Mouse (Mus musculus) liver, embryonic 12.5 days (tissue): ENCODE results near the gene Rnf152. TPM values are rescaled to one million over a fixed set of nuclear protein-coding genes. Genes with fewer than 3 reads are reported as not detected.

Experiments
- ATAC-seq: fragments of 200-750 bp; cut with Nextera tagmentation; 2 replicates; pipeline ENCODE4 v1.8.0; 2017; ENCODE audit warnings: moderate number of reproducible peaks, mild to moderate bottlenecking, moderate library complexity
- H3K27ac ChIP-seq: fragments of 300-500 bp; sonication (generic); 2 replicates; pipeline ENCODE4 v1.5.1; 2016; ENCODE audit warnings: mild to moderate bottlenecking
- H3K27me3 ChIP-seq: fragments of 300-500 bp; sonication (generic); replicated peaks from 2 replicates; pipeline ENCODE4 v1.6.1; 2016; ENCODE audit warnings: mild to moderate bottlenecking, moderate library complexity
- H3K36me3 ChIP-seq: fragments of 300-500 bp; sonication (generic); 2 replicates; pipeline ENCODE4 v1.6.1; 2016; ENCODE audit warnings: mild to moderate bottlenecking, moderate library complexity
- H3K4me1 ChIP-seq: fragments of 300-500 bp; sonication (generic); 2 replicates; pipeline ENCODE4 v1.6.1; 2016
- H3K4me2 ChIP-seq: fragments of 300-500 bp; sonication (generic); 2 replicates; pipeline ENCODE4 v1.6.1; 2016; ENCODE audit warnings: mild to moderate bottlenecking, moderate library complexity
- H3K4me3 ChIP-seq: fragments of 300-500 bp; sonication (generic); 2 replicates; pipeline ENCODE4 v1.5.1; 2016; ENCODE audit warnings: mild to moderate bottlenecking, moderate library complexity
- H3K9ac ChIP-seq: fragments of 300-500 bp; sonication (generic); 2 replicates; pipeline ENCODE4 v1.6.1; 2016; ENCODE audit warnings: mild to moderate bottlenecking, moderate library complexity
- H3K9me3 ChIP-seq: fragments of 300-500 bp; sonication (generic); replicated peaks from 2 replicates; pipeline ENCODE4 v1.6.1; 2016; ENCODE audit warnings: mild to moderate bottlenecking, moderate library complexity
- WGBS: fragments of 180-500 bp; shearing (Covaris S2); methylation state at CpG from one replicate; pipeline ENCODE4 v1.1.7; 2016; ENCODE audit not compliant: insufficient replicate concordance; 5-methylcytosine and 5-hydroxymethylcytosine counted together
- polyA plus RNA-seq: library from polyadenylated mRNA; unstranded; fragments of >200 nt; fragmentation: Nextera tagmentation; extraction: Ambion mirVana; gene quantifications from 2 replicates; pipeline ENCODE4 v1.2.1, GENCODE M21; 2016

The Rnf152 gene
- polyA plus RNA-seq, 1 experiment from 2014 or later: 0.01 TPM

- WGBS: 61% methylated on average over 4 of the region's 4 CpGs
- no peak overlapping the region for H3K27ac ChIP-seq
- no peak overlapping the region for H3K9ac ChIP-seq
Measured at GRCm38 (mm10) chr1:105337397-105337796, 19.1 kb downstream of the Rnf152 start.

GRCm38 (mm10) chr1:105336096-105336495, 20.4 kb downstream of the Rnf152 start:
- Histone ChIP-seq H3K9ac (no peak overlapping the region), H3K4me3 (no peak overlapping the region), H3K36me3 (no peaks in the 10 kb centered on the region), H3K4me2 (no peak overlapping the region), H3K27ac (no peak overlapping the region), H3K9me3 (no peaks in the 10 kb centered on the region), H3K27me3 (no peaks in the 10 kb centered on the region), H3K4me1 (no peaks in the 10 kb centered on the region)
- no peak for ATAC-seq
- 63% methylated on average over 5 of the region's 5 CpGs for WGBS

More at GRCm38 (mm10) chr1:105337397-105337796, 19.1 kb downstream of the Rnf152 start:
- no peaks in the 10 kb centered on the region for H3K36me3 ChIP-seq
- no peaks in the 10 kb centered on the region for H3K27me3 ChIP-seq
- H3K9me3 ChIP-seq: no peaks in the 10 kb centered on the region
- H3K4me1 ChIP-seq: no peaks in the 10 kb centered on the region
- H3K4me3 ChIP-seq: no peak overlapping the region
- no peak overlapping the region for H3K4me2 ChIP-seq
- ATAC-seq: no peak

- H3K9me3 ChIP-seq: no peaks in the 10 kb centered on the region
- no peaks in the 10 kb centered on the region for H3K27me3 ChIP-seq
- H3K9ac ChIP-seq: no peak overlapping the region
- H3K4me3 ChIP-seq: no peak overlapping the region
- no peaks in the 10 kb centered on the region for H3K36me3 ChIP-seq
- no peak overlapping the region for H3K27ac ChIP-seq
- H3K4me2 ChIP-seq: no peak overlapping the region
- no peaks in the 10 kb centered on the region for H3K4me1 ChIP-seq
- no peak for ATAC-seq
- 66% methylated on average over 8 of the region's 8 CpGs for WGBS
Measured at GRCm38 (mm10) chr1:105332087-105332731, 24.3 kb downstream of the Rnf152 start.

GRCm38 (mm10) chr1:105331605-105332004, 24.9 kb downstream of the Rnf152 start:
- H3K4me1 ChIP-seq: no peaks in the 10 kb centered on the region
- no peak overlapping the region for H3K4me2 ChIP-seq
- ATAC-seq: no peak
- H3K27ac ChIP-seq: no peak overlapping the region
- 56% methylated on average over 5 of the region's 5 CpGs for WGBS
- H3K27me3 ChIP-seq: no peaks in the 10 kb centered on the region
- no peak overlapping the region for H3K9ac ChIP-seq
- no peaks in the 10 kb centered on the region for H3K9me3 ChIP-seq
- H3K4me3 ChIP-seq: no peak overlapping the region
- no peaks in the 10 kb centered on the region for H3K36me3 ChIP-seq

GRCm38 (mm10) chr1:105330581-105331320, 25.8 kb downstream of the Rnf152 start:
- H3K27me3 ChIP-seq: no peaks in the 10 kb centered on the region
- H3K4me2 ChIP-seq: no peak overlapping the region
- H3K9ac ChIP-seq: no peak overlapping the region
- H3K9me3 ChIP-seq: no peaks in the 10 kb centered on the region
- H3K27ac ChIP-seq: no peak overlapping the region
- no peaks in the 10 kb centered on the region for H3K36me3 ChIP-seq
- no peak overlapping the region for H3K4me3 ChIP-seq
- no peak for ATAC-seq
- 73% methylated on average over 5 of the region's 5 CpGs for WGBS
- no peaks in the 10 kb centered on the region for H3K4me1 ChIP-seq

- H3K4me2 ChIP-seq: no peak overlapping the region
- no peaks in the 10 kb centered on the region for H3K9me3 ChIP-seq
- no peak overlapping the region for H3K27ac ChIP-seq
- H3K4me3 ChIP-seq: no peak overlapping the region
- ATAC-seq: no peak
- no peak overlapping the region for H3K9ac ChIP-seq
- 91% methylated on average over 1 of the region's 1 CpGs for WGBS
- no peaks in the 10 kb centered on the region for H3K36me3 ChIP-seq
- H3K27me3 ChIP-seq: no peaks in the 10 kb centered on the region
- no peaks in the 10 kb centered on the region for H3K4me1 ChIP-seq
Measured at GRCm38 (mm10) chr1:105327789-105328188, 28.7 kb downstream of the Rnf152 start.

GRCm38 (mm10) chr1:105324636-105325035, 31.9 kb downstream of the Rnf152 start:
- no peak overlapping the region for H3K9ac ChIP-seq
- H3K4me1 ChIP-seq: no peaks in the 10 kb centered on the region
- no peak overlapping the region for H3K4me2 ChIP-seq
- H3K27me3 ChIP-seq: no peaks in the 10 kb centered on the region
- ATAC-seq: no peak
- no peak overlapping the region for H3K4me3 ChIP-seq
- H3K27ac ChIP-seq: no peak overlapping the region
- H3K9me3 ChIP-seq: no peaks in the 10 kb centered on the region
- WGBS: 51% methylated on average over 4 of the region's 4 CpGs
- no peaks in the 10 kb centered on the region for H3K36me3 ChIP-seq

GRCm38 (mm10) chr1:105314010-105314800, 42.3 kb downstream of the Rnf152 start:
- ATAC-seq: no peak
- no peak overlapping the region for H3K4me3 ChIP-seq
- WGBS: 56% methylated on average over 3 of the region's 3 CpGs
- no peaks in the 10 kb centered on the region for H3K4me1 ChIP-seq
- no peak overlapping the region for H3K27ac ChIP-seq
- H3K36me3 ChIP-seq: no peaks in the 10 kb centered on the region
- no peaks in the 10 kb centered on the region for H3K27me3 ChIP-seq
- no peak overlapping the region for H3K4me2 ChIP-seq
- no peak overlapping the region for H3K9ac ChIP-seq
- H3K9me3 ChIP-seq: no peaks in the 10 kb centered on the region

GRCm38 (mm10) chr1:105312601-105312901, 44.0 kb downstream of the Rnf152 start:
- ATAC-seq: no peak
- no peak overlapping the region for H3K27ac ChIP-seq
- H3K9me3 ChIP-seq: no peaks in the 10 kb centered on the region
- 60% methylated on average over 2 of the region's 2 CpGs for WGBS
- H3K27me3 ChIP-seq: no peaks in the 10 kb centered on the region
- H3K4me3 ChIP-seq: no peak overlapping the region
- H3K36me3 ChIP-seq: no peaks in the 10 kb centered on the region
- no peaks in the 10 kb centered on the region for H3K4me1 ChIP-seq
- H3K4me2 ChIP-seq: no peak overlapping the region
- H3K9ac ChIP-seq: no peak overlapping the region

- Histone ChIP-seq H3K9ac (no peak overlapping the region), H3K4me3 (no peak overlapping the region), H3K4me1 (no peaks in the 10 kb centered on the region), H3K36me3 (no peaks in the 10 kb centered on the region), H3K4me2 (no peak overlapping the region), H3K27ac (no peak overlapping the region), H3K9me3 (no peaks in the 10 kb centered on the region), H3K27me3 (no peaks in the 10 kb centered on the region)
- 46% methylated on average over 1 of the region's 1 CpGs for WGBS
- ATAC-seq: no peak
Measured at GRCm38 (mm10) chr1:105311899-105312600, 44.5 kb downstream of the Rnf152 start.

- Histone ChIP-seq H3K4me1 (no peaks in the 10 kb centered on the region), H3K9me3 (0 out of 2 replicates have a peak, but pooled peaks cover 2% of the 10 kb centered on the region), H3K36me3 (no peaks in the 10 kb centered on the region), H3K4me2 (no peak overlapping the region), H3K4me3 (no peak overlapping the region), H3K27me3 (no peaks in the 10 kb centered on the region), H3K27ac (no peak overlapping the region), H3K9ac (no peak overlapping the region)
- 59% methylated on average over 6 of the region's 6 CpGs for WGBS
- no peak for ATAC-seq
Measured at GRCm38 (mm10) chr1:105302164-105302563, 54.3 kb downstream of the Rnf152 start.

GRCm38 (mm10) chr1:105301764-105302163, 54.7 kb downstream of the Rnf152 start:
- H3K4me3 ChIP-seq: no peak overlapping the region
- H3K36me3 ChIP-seq: no peaks in the 10 kb centered on the region
- 0 out of 2 replicates have a peak, but pooled peaks cover 2% of the 10 kb centered on the region for H3K9me3 ChIP-seq
- WGBS: 73% methylated on average over 9 of the region's 9 CpGs
- H3K4me1 ChIP-seq: no peaks in the 10 kb centered on the region
- no peak overlapping the region for H3K27ac ChIP-seq
- ATAC-seq: no peak
- H3K4me2 ChIP-seq: no peak overlapping the region
- H3K9ac ChIP-seq: no peak overlapping the region
- H3K27me3 ChIP-seq: no peaks in the 10 kb centered on the region
